In genomic region chr5:64780778-64781177, GRCm38 (mm10) we compare ENCODE assay signal across 13 mouse cellular contexts. TPM values are rescaled to one million over a fixed set of nuclear protein-coding genes. Genes with fewer than 3 reads are reported as not detected.
DNase-seq lines count a peak whose midpoint lies in the region; TF ChIP-seq lines count a peak whose summit lies in the region.
"Had no signal": no experiment of that assay in that cellular context is flagged by ENCODE, and none has a peak within 500 bp of the region (broad histone marks: within the 10 kb centered on the region; RNA-seq: fewer than 3 reads in every experiment).

No protein-coding gene starts in this region.

- H3K9me3 ChIP-seq in heart, embryonic 10.5 days, result no peaks in the 10 kb centered on the region
- H3K9me3 ChIP-seq: embryonic facial prominence, embryonic 12.5 days; hindbrain, embryonic 12.5 days; limb, embryonic 13.5 days had no signal

- WGBS in heart, embryonic 10.5 days, result 55% methylated on average over 7 of the region's 7 CpGs
- WGBS in bone marrow, adult 2 months, result 4% methylated on average over 7 of the region's 7 CpGs

- 0 out of 2 replicates have a peak, but pooled peaks cover 3% of the 10 kb centered on the region for H3K4me1 ChIP-seq in heart, embryonic 10.5 days
- H3K4me1 ChIP-seq in bone marrow, adult 2 months (ENCODE audit: control insufficient read depth, insufficient read depth, low read length), result no peaks in the 10 kb centered on the region

- no peak for TF ChIP-seq CTCF in bone marrow, adult 2 months (IDR thresholded peaks at IDR 0.05; ENCODE audit: control insufficient read depth, insufficient read depth, low read length)

- H3K36me3 ChIP-seq in heart, embryonic 10.5 days, result no peaks in the 10 kb centered on the region
- H3K36me3 ChIP-seq in splenic B cell, adult 2 months (ENCODE audit: control insufficient read depth, insufficient read depth, low read length, poor library complexity, severe bottlenecking), result no peaks in the 10 kb centered on the region
- H3K36me3 ChIP-seq: embryonic facial prominence, embryonic 12.5 days; hindbrain, embryonic 12.5 days; limb, embryonic 13.5 days had no signal

- DNase-seq in heart, adult 11 months, result peak; percentile 91
- no peak for DNase-seq in heart, embryonic 10.5 days (ENCODE audit: low spot score)
- peak; percentile 64 for DNase-seq in lung, postnatal 25 days (ENCODE audit: low spot score)
- peak; percentile 76 for DNase-seq in splenic B cell, adult 2 months (ENCODE audit: low read depth, low spot score)
- no peak for DNase-seq in urinary bladder, postnatal 36 days (ENCODE audit: low spot score in 2 of 2)
- no peak for DNase-seq in right cerebral cortex, postnatal 4 days
- no peak for DNase-seq in urinary bladder, adult 18-20 months (ENCODE audit: low spot score in 2 of 2)
- DNase-seq: gastrocnemius, postnatal 36 days; kidney, postnatal 36 days had no signal

- TF ChIP-seq POLR2A in bone marrow, adult 2 months (IDR thresholded peaks at IDR 0.05; ENCODE audit: borderline replicate concordance, control insufficient read depth, low read depth, low read length), result no peak

- H3K27ac ChIP-seq in heart, embryonic 10.5 days, result no peak overlapping the region
- peak overlapping the region; percentile 91 for H3K27ac ChIP-seq in bone marrow, adult 2 months (ENCODE audit: control insufficient read depth, insufficient read depth, low read depth, low read length, poor library complexity)
- H3K27ac ChIP-seq: embryonic facial prominence, embryonic 12.5 days; hindbrain, embryonic 12.5 days; limb, embryonic 13.5 days had no signal

- no peaks in the 10 kb centered on the region for H3K27me3 ChIP-seq in heart, embryonic 10.5 days (ENCODE audit: insufficient read depth, poor library complexity, severe bottlenecking)
- H3K27me3 ChIP-seq in splenic B cell, adult 2 months (ENCODE audit: control insufficient read depth, insufficient read depth, low read length, poor library complexity, severe bottlenecking), result no peaks in the 10 kb centered on the region
- H3K27me3 ChIP-seq: embryonic facial prominence, embryonic 12.5 days; hindbrain, embryonic 12.5 days; limb, embryonic 13.5 days had no signal

- no peak overlapping the region for H3K4me3 ChIP-seq in heart, embryonic 10.5 days
- peak overlapping the region; percentile 38 for H3K4me3 ChIP-seq in bone marrow, adult 2 months (replicated peaks; ENCODE audit: control insufficient read depth, low read depth, low read length)
- H3K4me3 ChIP-seq: embryonic facial prominence, embryonic 12.5 days; hindbrain, embryonic 12.5 days; limb, embryonic 13.5 days had no signal

RNA-seq across cellular contexts. Expression of gene Klf3, which starts 22.4 kb away (rescaled TPM):
- 49.6 and 61.8 TPM in 2 replicates for polyA plus RNA-seq in heart, embryonic 10.5 days (2016; fragmentation: Nextera tagmentation; extraction: Ambion mirVana)
- polyA plus RNA-seq in bone marrow, adult 2 months (2011; ENCODE audit: insufficient read depth, insufficient read length, low replicate concordance, missing spikeins), result 60.7 and 72.8 TPM in 2 replicates

Comparison
In these comparisons a context has a peak if more than half of its experiments do, and no peak if none do; other contexts are left out.
1. DNase-seq: peak in heart, adult 11 months (single experiment), lung, postnatal 25 days (single experiment) and splenic B cell, adult 2 months (single experiment); none in heart, embryonic 10.5 days (single experiment), urinary bladder, postnatal 36 days (0 of 2), right cerebral cortex, postnatal 4 days (single experiment) and urinary bladder, adult 18-20 months (0 of 2).